Mouse (Mus musculus) 3T3-L1 (cell line): ENCODE results near the gene Tff1.

Source experiments
- DNase-seq: peaks from one replicate; pipeline ENCODE4 v3.0.0-alpha.2; 2015; ENCODE audit warnings: low read depth, low spot score

Gene Tff1

GRCm38 (mm10) chr17:31165127-31165526 lies at the start of gene Tff1:
Tff1 (minus strand) TSS chr17:31165277.
- DNase-seq, result no peak

- DNase-seq, result no peak
These were observed 46.8 kb upstream of the Tff1 start for GRCm38 (mm10) chr17:31211881-31212280.

- no peak for DNase-seq
These were observed 45.2 kb upstream of the Tff1 start for GRCm38 (mm10) chr17:31210299-31210698.

- DNase-seq, result no peak
These were observed 44.4 kb upstream of the Tff1 start for GRCm38 (mm10) chr17:31209376-31209930.

GRCm38 (mm10) chr17:31208654-31209053 lies 43.6 kb upstream of the Tff1 start:
- DNase-seq, result no peak

- no peak for DNase-seq
These were observed 42.8 kb upstream of the Tff1 start, which contains the start of gene Ubash3a for GRCm38 (mm10) chr17:31207771-31208334. Ubash3a (plus strand) TSS chr17:31207873.

GRCm38 (mm10) chr17:31198877-31199276 lies 33.8 kb upstream of the Tff1 start, which contains the start of gene Tmprss3:
Tmprss3 (minus strand) TSS chr17:31198977.
- DNase-seq, result no peak

- DNase-seq, result no peak
These were observed 31.2 kb upstream of the Tff1 start for GRCm38 (mm10) chr17:31196283-31196682.

GRCm38 (mm10) chr17:31195207-31195606 lies 30.1 kb upstream of the Tff1 start:
- DNase-seq, result no peak

GRCm38 (mm10) chr17:31193360-31193759 lies 28.3 kb upstream of the Tff1 start:
- no peak for DNase-seq

GRCm38 (mm10) chr17:31192663-31193062 lies 27.6 kb upstream of the Tff1 start:
- no peak for DNase-seq

GRCm38 (mm10) chr17:31191825-31192224 lies 26.7 kb upstream of the Tff1 start:
- DNase-seq, result no peak

- peak; percentile 61 for DNase-seq
These were observed 22.3 kb upstream of the Tff1 start for GRCm38 (mm10) chr17:31187370-31187769.

- no peak for DNase-seq
These were observed 19.4 kb upstream of the Tff1 start for GRCm38 (mm10) chr17:31184269-31184990.

GRCm38 (mm10) chr17:31183180-31183974 lies 18.3 kb upstream of the Tff1 start:
- no peak for DNase-seq

GRCm38 (mm10) chr17:31181490-31181889 lies 16.4 kb upstream of the Tff1 start:
- DNase-seq, result no peak

GRCm38 (mm10) chr17:31176321-31176720 lies 11.2 kb upstream of the Tff1 start:
- DNase-seq, result no peak

GRCm38 (mm10) chr17:31169796-31170195 lies 4.7 kb upstream of the Tff1 start:
- DNase-seq, result no peak

- no peak for DNase-seq
These were observed 1.3 kb downstream of the Tff1 start for GRCm38 (mm10) chr17:31163821-31164220.

GRCm38 (mm10) chr17:31162607-31163006 lies 2.5 kb downstream of the Tff1 start:
- no peak for DNase-seq

GRCm38 (mm10) chr17:31160291-31160690 lies 4.8 kb downstream of the Tff1 start:
- no peak for DNase-seq

- DNase-seq, result no peak
These were observed 7.2 kb downstream of the Tff1 start for GRCm38 (mm10) chr17:31157921-31158320.
